Comparison of ENCODE assay signal across 28 mouse cellular contexts in genomic region chr11:72190857-72191256, GRCm38 (mm10). TPM values are rescaled to one million over a fixed set of nuclear protein-coding genes. Genes with fewer than 3 reads are reported as not detected.
"Had no signal": no experiment of that assay in that cellular context is flagged by ENCODE, and none has a peak within 500 bp of the region (broad histone marks: within the 10 kb centered on the region; RNA-seq: fewer than 3 reads in every experiment).

No protein-coding gene starts in this region.

- DNase-seq: gastrocnemius, adult 2 months; gastrocnemius, postnatal 10 days; gastrocnemius, postnatal 25 days; heart, adult 18-20 months; heart, postnatal 10 days; heart, postnatal 4 days; kidney, adult 18-20 months; kidney, adult 8-10 months; kidney, postnatal 10 days; kidney, postnatal 25 days; kidney, postnatal 4 days; liver had no signal

- H3K9ac ChIP-seq: heart, embryonic 12.5 days; hindbrain, embryonic 12.5 days; hindbrain, embryonic 14.5 days; intestine, embryonic 15.5 days; limb, embryonic 12.5 days; liver, embryonic 12.5 days; liver, embryonic 14.5 days had no signal

- H3K9me3 ChIP-seq: heart, embryonic 10.5 days; heart, embryonic 12.5 days; hindbrain, embryonic 10.5 days; hindbrain, embryonic 12.5 days; intestine, embryonic 15.5 days; limb, embryonic 10.5 days; limb, embryonic 12.5 days; liver, embryonic 12.5 days had no signal

- H3K4me1 ChIP-seq: heart, embryonic 10.5 days; heart, embryonic 12.5 days; hindbrain, embryonic 10.5 days; hindbrain, embryonic 12.5 days; intestine, embryonic 15.5 days; limb, embryonic 10.5 days; limb, embryonic 12.5 days; liver, embryonic 12.5 days had no signal

- H3K27ac ChIP-seq: gastrocnemius, adult 2 months; heart, embryonic 10.5 days; hindbrain, embryonic 10.5 days; hindbrain, embryonic 12.5 days; hindbrain, embryonic 14.5 days; intestine, embryonic 15.5 days; limb, embryonic 10.5 days; limb, embryonic 12.5 days; liver, embryonic 12.5 days; liver, embryonic 14.5 days had no signal

- H3K4me2 ChIP-seq: heart, embryonic 12.5 days; hindbrain, embryonic 12.5 days; hindbrain, embryonic 14.5 days; intestine, embryonic 15.5 days; limb, embryonic 12.5 days; liver, embryonic 12.5 days had no signal

- ATAC-seq: hindbrain, embryonic 16.5 days; inflammation-experienced regulatory T-cells, adult 6 months; intestine, embryonic 15.5 days; intestine, postnatal 0 days; liver, embryonic 12.5 days had no signal

- H3K4me3 ChIP-seq: gastrocnemius, adult 2 months; heart, embryonic 10.5 days; heart, embryonic 12.5 days; hindbrain, embryonic 10.5 days; hindbrain, embryonic 12.5 days; intestine, embryonic 15.5 days; limb, embryonic 10.5 days; limb, embryonic 12.5 days; liver, embryonic 12.5 days had no signal

- H3K27me3 ChIP-seq: heart, embryonic 12.5 days; hindbrain, embryonic 12.5 days; intestine, embryonic 15.5 days; limb, embryonic 12.5 days; liver, embryonic 12.5 days had no signal

RNA-seq across cellular contexts. Expression of gene Gm43951, which starts 15.8 kb away (rescaled TPM):
- polyA plus RNA-seq: heart, embryonic 14.5 days; inflammation-experienced regulatory T-cells, adult 6 months; intestine, postnatal 0 days; kidney, embryonic 14.5 days had no signal

RNA-seq across cellular contexts. Expression of gene Pitpnm3, which starts 55.3 kb away (rescaled TPM):
- total RNA-seq: granulocyte monocyte progenitor cell, adult 5-6 weeks had no signal
- polyA plus RNA-seq: inflammation-experienced regulatory T-cells, adult 6 months had no signal
